Mouse (Mus musculus) monocyte, adult 5-6 weeks (primary cell): Measurements from ENCODE around the gene Caprin2. TPM values are rescaled to one million over a fixed set of nuclear protein-coding genes. Genes with fewer than 3 reads are reported as not detected.
"Not testable (repeated sequence)": the region's sequence is repeated elsewhere in the genome, so short reads cannot be mapped to it uniquely, and the experiment has no call there.

Experiments used
- ATAC-seq: fragments of 153-309, 156-312 bp; replicated peaks from 2 replicates; pipeline ENCODE4 v1.8.0; 2017; ENCODE audit warnings: mild to moderate bottlenecking; ENCODE audit not compliant: low TSS enrichment, insufficient number of reproducible peaks, severe bottlenecking, poor library complexity, low FRiP score
- total RNA-seq: library from RNA; stranded (forward); fragments of 200-1000, 200-491, 200-594 nt; gene quantifications from 3 replicates; pipeline ENCODE4 v1.2.3, GENCODE M21; 2017

Gene Caprin2
- 5.4 to 9.9 TPM (median 6.1 TPM) in 3 replicates for total RNA-seq

DNA sequence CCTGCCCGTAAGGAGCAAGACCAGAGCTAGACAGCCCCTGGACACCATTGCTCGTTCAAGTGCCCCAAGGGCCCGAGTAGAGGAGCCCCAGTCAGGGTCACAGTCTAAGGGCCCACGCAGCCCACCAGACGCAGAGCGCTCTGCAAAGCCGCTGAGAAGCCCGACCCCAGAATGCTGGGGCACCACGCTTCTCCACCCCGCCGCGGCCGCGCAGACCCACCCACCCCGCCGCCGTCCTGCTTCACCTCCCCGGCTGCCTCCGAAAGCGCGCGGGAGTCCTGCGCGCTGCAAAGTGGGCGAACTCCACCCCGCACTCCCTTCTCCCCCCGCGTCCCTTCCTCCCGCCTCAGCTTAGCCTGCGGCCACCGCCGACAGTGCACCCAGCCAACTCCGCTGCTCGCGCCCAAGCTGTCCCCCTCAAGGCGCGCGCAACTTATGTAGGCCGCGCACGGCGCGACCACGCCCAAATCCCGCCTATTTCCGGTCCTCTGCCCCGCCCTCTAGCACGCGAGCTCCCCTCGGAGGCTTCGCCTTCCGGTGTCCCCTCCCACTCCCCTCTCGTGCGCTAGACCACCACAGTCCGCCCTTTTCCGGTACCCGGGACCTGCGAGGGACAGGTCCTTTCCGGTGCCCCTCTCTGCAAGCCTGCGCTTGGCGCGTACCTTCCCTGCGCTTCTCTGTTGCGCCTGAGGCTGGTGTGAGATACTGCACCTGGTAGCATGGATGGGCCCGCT lies at the start of gene Caprin2:
Gene Caprin2, minus strand, starts transcription at position 465 of the 734 bp plus-strand sequence.
- ATAC-seq: peak; percentile 92

DNA sequence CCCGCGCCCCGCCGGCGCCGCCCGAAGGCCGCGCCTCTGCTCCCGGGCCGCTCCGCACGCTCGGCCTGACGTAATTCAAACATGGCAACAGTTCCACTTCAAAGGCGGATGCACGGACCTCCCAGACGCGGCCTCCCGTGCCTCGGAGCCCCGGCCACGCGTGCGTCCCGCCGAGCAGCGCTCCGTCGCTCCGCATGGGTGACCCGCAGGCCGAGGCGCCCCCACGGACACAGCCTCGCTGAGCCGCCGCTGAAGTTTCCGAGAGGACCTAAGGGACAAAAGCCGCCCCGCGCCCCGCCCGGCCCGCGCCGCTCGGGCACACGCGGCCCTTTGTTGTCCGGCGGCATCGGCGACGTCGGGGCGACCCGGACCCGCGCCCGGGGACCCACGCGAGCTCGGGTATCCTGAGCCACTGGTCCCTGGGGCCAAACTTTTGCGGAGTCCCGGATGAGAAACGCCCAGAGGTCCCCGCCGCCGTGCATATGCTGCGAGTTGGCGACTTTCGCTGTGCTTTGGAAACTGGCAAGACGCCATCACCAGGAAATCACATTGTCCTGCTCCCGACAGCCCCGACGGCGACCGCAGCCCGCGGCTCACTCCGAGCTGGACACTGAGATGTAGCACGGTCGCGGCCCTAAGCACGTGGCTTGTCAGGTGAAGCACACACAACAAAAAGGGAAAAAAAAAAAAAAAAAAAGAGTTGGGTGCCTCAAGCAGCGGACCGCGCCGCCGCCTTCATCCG lies 48.9 kb upstream of the Caprin2 start:
- peak; percentile 57 for ATAC-seq

DNA sequence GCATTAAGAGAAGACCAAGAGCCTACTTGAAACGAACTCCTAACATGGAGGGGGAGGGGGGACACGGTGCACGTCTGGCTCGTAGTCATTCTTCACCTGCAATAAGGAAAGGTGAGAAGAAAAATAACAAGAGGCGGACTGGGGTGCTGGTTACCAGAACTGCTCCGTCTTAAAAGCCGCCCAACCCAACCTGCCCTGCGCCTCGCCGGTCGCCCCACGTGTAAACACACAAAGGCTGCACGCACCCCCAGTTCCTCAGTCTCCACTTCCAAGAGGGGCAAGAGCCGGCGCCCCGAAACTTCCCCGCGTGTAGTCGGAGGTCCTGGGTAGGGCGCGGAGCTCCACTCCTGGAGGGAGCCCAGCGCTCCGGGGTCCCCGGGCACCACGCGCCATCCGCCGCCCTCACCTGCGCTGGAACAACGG lies 48.3 kb upstream of the Caprin2 start:
- no peak for ATAC-seq

DNA sequence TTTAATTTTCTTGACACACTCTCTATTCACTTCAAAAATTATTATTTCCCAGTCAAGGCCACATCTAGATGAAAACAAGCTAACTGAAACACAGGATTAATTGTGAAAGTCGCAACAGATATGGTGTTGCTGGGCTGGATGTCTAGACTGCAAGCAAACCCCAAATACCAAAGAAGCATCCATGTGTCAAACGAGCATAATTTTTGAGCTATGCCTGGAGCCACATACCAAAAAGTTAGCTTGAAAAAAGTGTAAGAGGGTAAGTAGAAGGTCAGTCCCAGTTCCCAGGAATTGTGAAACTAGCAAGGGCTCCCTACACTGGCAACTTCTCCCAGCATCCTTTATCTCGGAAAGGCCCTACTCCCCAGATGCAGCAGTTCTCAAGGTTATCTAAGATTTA lies 47.7 kb upstream of the Caprin2 start:
- ATAC-seq: no peak

DNA sequence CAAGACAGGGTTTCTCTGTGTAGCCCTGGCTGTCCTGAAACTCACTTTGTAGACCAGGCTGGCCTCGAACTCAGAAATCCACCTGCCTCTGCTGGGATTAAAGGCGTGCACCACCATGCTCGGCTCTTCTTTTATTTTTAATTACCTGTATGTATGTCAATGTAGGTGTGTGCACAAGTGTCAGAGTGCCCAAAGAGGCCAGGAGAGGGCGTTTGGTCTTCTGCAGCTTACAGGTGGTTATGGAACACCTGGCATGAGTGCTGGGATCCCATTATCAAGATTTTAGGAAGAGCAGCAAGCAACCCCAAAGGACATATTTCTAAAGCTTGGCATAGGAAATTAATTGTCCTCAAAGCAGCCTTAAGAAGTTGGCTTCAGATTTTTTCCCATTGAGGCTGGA lies 46.4 kb upstream of the Caprin2 start:
- no peak for ATAC-seq

DNA sequence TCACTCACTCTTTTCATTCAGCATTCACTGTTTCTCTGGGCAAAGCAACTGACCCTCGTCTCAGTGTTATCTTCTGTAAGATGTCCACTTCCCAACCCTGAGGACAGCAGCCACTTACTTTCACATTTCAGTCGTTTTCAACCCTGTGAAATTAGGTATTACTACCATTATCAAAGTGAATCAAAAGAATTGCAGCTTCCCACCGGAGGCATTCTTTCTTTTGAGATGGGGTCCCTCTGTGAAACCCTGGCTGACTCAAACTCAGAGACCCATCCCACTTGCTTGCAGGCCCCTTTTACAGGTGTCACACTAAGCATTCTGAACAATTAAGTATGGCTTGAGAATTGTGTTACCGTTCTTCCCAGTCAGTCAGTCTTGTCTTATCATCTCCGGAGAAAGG lies 45.8 kb upstream of the Caprin2 start:
- ATAC-seq: no peak

DNA sequence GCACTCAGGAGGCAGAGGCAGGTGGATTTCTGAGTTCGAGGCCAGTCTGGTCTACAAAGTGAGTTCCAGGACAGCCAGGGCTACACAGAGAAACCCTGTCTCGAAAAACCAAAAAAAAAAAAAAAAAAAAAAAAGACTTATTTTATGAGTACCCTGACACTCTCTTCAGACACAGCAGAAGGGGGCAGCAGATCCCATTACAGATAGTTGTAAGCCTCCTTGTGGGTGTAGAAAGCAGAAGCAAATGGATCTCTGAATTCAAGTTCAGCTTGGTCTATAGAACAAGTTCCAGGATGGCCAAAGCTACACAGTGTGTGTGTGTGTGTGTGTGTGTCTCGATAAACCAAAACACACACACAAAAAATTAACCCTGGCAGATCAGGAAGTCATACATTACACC lies 44.3 kb upstream of the Caprin2 start:
- not testable (repeated sequence) for ATAC-seq

DNA sequence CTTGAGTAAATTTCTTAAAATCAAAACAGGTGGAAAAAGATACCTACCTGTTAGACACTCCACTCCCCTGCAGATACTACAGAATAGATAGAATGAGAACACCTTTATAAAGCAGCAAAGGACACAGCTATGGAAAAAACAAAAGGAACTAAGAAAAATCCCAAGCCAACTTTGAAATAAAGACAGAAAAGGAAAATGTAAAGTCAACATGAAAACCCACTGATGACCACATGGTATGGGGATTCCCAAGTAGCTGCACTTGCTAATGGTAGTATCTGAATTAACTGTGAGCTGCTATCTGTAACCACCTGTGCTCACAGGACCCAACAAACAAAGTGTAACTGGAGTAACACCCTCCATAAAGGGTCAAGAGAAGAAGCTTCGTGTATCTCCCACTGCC lies 41.7 kb upstream of the Caprin2 start:
- no peak for ATAC-seq

DNA sequence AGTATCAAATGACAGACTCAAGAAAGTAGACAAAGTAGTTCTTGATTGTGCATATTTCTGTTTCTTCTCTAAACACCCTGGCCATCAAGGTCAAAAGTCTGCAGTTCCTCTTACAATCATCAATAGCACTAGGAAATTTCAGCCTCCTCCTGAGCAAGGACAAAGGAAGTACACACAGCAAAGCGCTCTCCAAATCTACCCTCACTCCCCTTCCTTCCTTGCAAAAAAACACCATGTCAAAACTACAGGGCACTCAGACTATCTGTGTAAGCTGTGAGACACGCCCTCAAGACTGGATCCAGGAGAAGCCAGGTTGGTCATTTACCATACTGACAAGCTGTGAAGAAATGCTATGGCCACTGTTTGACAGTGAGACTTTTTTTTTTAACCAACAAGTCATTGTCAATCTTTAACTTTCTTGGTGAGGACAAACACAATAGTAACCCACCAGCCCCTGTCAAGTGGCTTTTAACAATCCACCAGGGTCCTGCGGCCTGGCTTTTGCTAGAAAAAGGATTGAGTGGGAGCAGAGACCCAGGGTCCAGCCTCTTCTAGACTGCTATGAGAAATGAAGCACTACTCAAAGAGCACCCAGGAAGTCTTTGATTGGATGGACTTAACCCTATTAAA lies 39.0 kb upstream of the Caprin2 start:
- no peak for ATAC-seq

DNA sequence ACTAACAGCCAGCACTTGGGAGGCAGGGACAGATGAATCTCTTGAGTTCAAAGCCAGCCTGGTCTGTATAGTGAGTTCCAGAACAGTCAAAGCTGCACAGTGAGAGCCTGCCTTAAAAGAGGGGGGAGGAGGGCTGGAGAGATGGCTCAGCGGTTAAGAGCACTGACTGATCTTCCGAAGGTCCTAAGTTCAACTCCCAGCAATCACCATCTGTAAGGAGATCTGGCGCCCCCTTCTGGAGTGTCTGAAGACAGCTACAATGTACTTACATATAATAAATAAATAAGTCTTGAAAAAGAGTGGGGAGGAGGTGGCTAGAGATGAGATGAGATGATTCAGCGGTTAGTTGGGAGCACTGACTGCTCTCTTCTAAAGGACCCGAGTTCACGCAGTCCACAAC lies 35.2 kb upstream of the Caprin2 start:
- no peak for ATAC-seq

DNA sequence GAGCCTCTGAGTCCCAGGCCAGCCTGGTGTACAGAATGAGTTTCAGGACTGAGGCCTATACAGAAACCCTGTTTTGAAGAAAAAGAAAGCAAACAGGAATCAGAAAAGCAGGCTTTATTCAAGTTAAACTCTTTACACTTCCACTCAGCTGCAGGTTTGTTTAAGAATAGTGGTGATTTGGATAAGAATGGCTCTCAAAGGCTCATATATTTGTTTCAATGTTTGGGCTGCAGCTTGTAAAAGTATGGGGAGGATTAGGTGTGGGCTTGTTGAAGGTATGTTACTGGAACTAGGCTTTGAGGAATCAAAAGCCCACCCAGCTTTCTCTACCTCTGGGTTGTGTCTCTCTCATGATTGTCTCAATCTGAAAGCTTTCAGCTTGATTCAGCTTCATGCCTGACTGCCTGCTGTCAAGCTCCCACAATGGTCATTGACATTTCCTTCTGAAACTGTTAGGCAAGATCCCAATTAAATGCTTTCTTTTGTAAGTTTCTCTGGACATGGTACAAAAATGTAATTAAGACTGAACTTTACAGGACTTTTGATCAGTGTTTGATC lies 22.9 kb upstream of the Caprin2 start:
- ATAC-seq: no peak

DNA sequence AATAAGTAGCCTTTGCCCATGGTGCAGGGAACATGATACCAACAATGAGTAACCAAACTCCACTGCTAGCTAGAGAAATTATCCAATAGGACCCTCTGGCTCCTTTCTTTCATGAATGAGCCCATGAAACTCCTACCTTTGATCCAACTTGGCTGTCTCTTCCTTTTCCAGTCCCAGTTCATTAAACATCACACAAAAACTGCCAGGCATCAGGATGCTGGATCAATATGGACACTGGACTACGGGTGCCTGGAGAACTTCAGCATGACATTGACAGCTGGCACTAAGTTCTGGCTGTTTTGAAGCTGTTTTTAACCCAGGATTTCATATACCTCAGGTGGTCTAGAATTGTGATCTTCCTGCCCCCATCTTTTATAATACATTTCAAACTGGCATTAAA lies 21.6 kb upstream of the Caprin2 start:
- no peak for ATAC-seq

DNA sequence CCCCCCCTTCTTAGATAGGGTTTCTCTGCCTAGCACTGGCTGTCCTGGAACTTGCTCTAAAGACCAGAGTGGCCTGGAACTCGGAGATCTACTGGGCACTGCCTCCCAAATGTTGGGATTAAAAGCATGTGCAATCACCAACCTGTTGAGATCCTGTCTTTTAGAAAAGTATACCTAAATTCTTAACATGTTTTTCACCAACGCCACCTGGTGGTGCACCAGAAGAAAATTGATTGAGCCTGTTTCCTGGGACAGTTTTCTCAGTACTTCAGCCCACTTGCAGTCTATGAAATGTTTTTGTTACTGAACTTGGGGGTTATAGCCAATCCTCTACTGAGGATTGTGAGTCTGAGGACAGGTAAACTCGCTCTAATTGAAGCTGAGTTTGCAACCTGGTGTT lies 20.8 kb upstream of the Caprin2 start:
- ATAC-seq: no peak

DNA sequence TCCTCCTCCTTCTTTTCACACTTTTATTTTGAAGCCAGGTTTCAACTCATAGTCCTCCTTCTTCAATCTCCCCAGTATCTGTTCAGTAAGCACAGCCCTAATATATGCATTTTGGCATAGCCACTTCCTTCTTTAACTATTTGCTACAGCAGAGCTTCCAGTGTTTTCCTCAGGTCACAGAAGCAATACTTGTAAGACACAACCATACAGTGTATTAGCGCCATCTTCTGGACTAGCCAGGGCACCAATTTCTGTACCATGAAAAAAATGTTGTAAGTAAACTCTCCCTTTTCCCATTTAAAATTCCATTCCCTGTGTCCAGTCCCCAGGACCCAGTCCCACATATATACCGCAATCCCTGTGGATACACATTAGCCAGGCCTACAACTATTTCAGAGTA lies 17.9 kb upstream of the Caprin2 start:
- 0 out of 2 replicates have a peak, but pooled peaks have one; percentile 61 for ATAC-seq

DNA sequence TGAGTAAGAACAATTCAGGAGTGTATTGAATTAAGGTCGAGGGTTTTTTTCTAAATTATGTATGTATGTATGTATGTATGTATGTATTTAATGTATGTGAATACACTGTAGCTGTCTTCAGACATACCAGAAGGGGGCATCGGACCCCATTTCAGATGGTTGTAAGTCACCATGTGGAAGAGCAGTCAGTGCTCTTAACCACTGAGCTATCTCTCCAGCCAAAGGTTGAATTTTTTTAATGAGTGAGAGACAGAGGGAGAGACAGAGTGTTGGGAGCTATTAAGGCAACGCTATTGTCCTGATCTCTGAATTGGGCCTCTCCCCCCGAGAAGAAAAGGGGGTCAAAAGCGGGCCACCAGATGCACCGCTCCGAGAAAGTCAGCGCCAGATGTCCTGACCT lies 15.9 kb upstream of the Caprin2 start:
- not testable (repeated sequence) for ATAC-seq

DNA sequence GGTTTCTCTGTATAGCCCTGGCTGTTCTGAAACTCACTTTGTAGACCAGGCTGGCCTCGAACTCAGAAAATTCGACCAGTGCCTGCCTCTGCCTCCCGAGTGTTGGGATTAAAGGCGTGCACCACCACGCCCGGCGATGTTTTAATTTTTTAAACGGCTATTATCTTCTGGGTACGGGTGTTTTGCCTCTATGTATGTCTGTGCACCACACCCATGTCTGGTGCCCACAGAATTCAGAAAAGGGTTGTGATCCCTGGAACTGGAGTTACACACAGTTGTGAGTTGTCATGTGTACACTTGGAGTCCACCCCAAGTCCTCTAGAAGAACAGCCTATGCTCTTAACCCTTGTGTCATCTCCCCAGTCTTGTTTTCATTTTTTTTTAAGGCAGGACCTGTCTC lies 10.9 kb upstream of the Caprin2 start:
- no peak for ATAC-seq

DNA sequence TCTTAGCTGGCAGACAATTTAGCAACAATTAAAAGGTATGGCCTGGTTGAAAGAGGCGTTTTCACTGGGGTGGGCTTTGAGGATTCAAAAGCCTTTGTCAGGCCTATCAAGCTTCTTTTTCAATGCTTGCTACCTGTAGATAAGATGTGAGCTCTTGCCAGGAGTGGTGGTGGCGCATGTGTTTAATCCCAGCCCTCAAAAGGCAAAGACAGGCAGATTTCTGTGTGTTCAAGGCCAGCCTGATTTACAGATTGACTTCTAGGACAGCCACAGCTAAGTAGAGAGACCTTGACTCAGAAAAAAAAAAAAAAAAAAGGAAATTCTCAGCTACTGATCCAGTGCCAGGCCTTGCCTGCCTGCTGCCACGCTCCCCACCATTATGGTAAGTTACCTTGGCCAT lies 6.7 kb upstream of the Caprin2 start:
- no peak for ATAC-seq

DNA sequence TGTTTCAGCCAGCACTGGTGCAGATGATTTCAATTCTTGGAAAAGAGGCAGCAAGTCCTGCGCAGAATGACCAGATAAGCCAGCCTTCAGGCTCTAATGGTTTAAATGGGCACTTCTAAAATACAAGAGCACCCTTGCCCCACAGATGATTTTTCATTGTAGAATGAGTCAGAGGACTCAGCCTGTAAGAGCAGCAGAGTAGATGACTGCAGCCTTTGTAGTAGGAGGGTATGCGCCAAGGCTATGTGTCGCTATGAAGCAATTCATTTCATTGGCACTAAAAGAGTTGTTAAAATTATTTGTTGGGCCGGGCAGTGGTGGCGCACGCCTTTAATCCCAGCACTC lies 442 bp upstream of the Caprin2 start:
- no peak for ATAC-seq

DNA sequence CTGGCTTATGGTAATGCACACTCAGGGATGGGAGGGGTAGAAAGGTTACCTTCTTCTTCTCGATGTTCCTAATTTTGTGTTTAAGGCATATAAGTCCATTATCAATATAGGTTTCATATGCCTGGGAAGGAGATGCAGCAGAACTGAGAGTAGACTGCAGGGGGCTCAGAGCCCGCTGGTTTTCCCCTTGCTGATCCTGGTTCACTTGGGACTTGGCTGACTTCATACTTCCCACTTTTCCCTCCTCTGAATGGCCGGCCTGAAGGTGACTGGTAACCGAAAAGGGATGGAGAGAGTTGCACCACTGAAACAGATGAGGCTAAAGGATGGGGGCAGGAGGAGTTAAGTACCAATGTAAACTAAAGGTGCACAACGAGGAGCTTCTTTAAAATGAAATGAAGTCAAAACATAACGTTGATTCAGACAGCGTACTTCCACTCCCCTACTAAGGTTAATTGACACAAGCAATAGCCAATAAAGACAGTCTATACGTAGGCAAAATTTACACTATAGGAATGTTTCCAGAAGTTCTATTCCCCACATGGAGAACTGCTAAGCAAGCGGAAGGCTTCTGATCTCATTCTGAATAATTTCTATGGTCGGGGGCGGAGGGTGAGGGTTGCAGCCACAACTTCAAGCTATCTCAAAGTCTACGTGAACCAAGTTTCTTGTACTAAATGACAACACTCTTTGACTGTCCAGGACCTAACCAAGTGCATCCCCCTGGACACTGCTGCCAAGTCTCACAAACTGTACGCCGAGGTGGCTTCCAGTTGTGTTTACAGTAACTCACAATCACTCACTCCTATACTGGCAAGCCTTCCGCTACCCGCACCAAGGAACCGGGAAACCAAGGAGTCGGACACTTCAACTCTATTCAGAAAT lies 907 bp downstream of the Caprin2 start:
- ATAC-seq: peak; percentile 19; the same call in 1 of the 2 replicates
